Mouse (Mus musculus) heart, embryonic 12.5 days (tissue): ENCODE data around the gene Farp2. TPM values are rescaled to one million over a fixed set of nuclear protein-coding genes. Genes with fewer than 3 reads are reported as not detected.
"Not testable (repeated sequence)": the region's sequence is repeated elsewhere in the genome, so short reads cannot be mapped to it uniquely, and the experiment has no call there.

Source experiments
- ATAC-seq: fragments of 200-750 bp; cut with Nextera tagmentation; 2 replicates; pipeline ENCODE4 v1.8.0; 2017; ENCODE audit warnings: moderate TSS enrichment, moderate library complexity; ENCODE audit not compliant: insufficient number of reproducible peaks, low FRiP score
- H3K27ac ChIP-seq: fragments of 300-500 bp; sonication (generic); 2 replicates; pipeline ENCODE4 v1.5.1; 2016; ENCODE audit warnings: mild to moderate bottlenecking, moderate library complexity; ENCODE audit not compliant: poor library complexity, severe bottlenecking
- H3K27me3 ChIP-seq: fragments of 300-500 bp; sonication (generic); replicated peaks from 2 replicates; pipeline ENCODE4 v1.6.1; 2016; ENCODE audit warnings: mild to moderate bottlenecking, moderate library complexity
- H3K36me3 ChIP-seq: fragments of 300-500 bp; sonication (generic); 2 replicates; pipeline ENCODE4 v1.6.1; 2016; ENCODE audit warnings: mild to moderate bottlenecking, moderate library complexity
- H3K4me1 ChIP-seq: fragments of 300-500 bp; sonication (generic); replicated peaks from 2 replicates; pipeline ENCODE4 v1.6.1; 2016; ENCODE audit warnings: mild to moderate bottlenecking
- H3K4me2 ChIP-seq: fragments of 300-500 bp; sonication (generic); 2 replicates; pipeline ENCODE4 v1.6.1; 2016; ENCODE audit warnings: mild to moderate bottlenecking, moderate library complexity
- H3K4me3 ChIP-seq: fragments of 300-500 bp; sonication (generic); 2 replicates; pipeline ENCODE4 v1.5.1; 2016; ENCODE audit warnings: mild to moderate bottlenecking
- H3K9ac ChIP-seq: fragments of 300-500 bp; sonication (generic); 2 replicates; pipeline ENCODE4 v1.6.1; 2016; ENCODE audit warnings: mild to moderate bottlenecking, moderate library complexity
- H3K9me3 ChIP-seq: fragments of 300-500 bp; sonication (generic); replicated peaks from 2 replicates; pipeline ENCODE4 v1.6.1; 2016; ENCODE audit warnings: mild to moderate bottlenecking, moderate library complexity
- WGBS: fragments of 180-500 bp; shearing (Covaris S2); methylation state at CpG from one replicate; pipeline ENCODE4 v1.1.7; 2016; 5-methylcytosine and 5-hydroxymethylcytosine counted together
- polyA plus RNA-seq: library from polyadenylated mRNA; unstranded; fragments of >200 nt; fragmentation: Nextera tagmentation; extraction: Ambion mirVana; gene quantifications from 2 replicates; pipeline ENCODE4 v1.2.1, GENCODE M21; 2016

Farp2 gene
- polyA plus RNA-seq, 1 experiment from 2014 or later: 4.2 TPM

- Histone ChIP-seq H3K4me3 (peak overlapping the region; percentile 87), H3K9me3 (no peaks in the 10 kb centered on the region), H3K27me3 (no peaks in the 10 kb centered on the region), H3K4me1 (peaks cover 27% of the 10 kb centered on the region), H3K36me3 (peaks cover 9% of the 10 kb centered on the region), H3K4me2 (peak overlapping the region; percentile 91), H3K27ac (peak overlapping the region; percentile 87), H3K9ac (peak overlapping the region; percentile 96)
- under 1% methylated on average over 44 of the region's 44 CpGs for WGBS
- peak; percentile 97 for ATAC-seq
Observed at GRCm38 (mm10) chr1:93635580-93636192, 123.8 kb downstream of the Farp2 start.

GRCm38 (mm10) chr1:93636211-93636897 lies 124.5 kb downstream of the Farp2 start:
- H3K9ac ChIP-seq: peak overlapping the region; percentile 64
- H3K4me2 ChIP-seq: peak overlapping the region; percentile 78
- peak overlapping the region; percentile 87 for H3K4me3 ChIP-seq
- H3K4me1 ChIP-seq: peaks cover 22% of the 10 kb centered on the region
- WGBS: 25% methylated on average over 7 of the region's 7 CpGs
- no peaks in the 10 kb centered on the region for H3K27me3 ChIP-seq
- peak; percentile 34; the same call in 1 of the 2 replicates for ATAC-seq
- peaks cover 8% of the 10 kb centered on the region for H3K36me3 ChIP-seq
- H3K27ac ChIP-seq: peak overlapping the region; percentile 67
- no peaks in the 10 kb centered on the region for H3K9me3 ChIP-seq

GRCm38 (mm10) chr1:93641978-93642377 lies 130.1 kb downstream of the Farp2 start:
- ATAC-seq: no peak
- H3K9ac ChIP-seq: no peak overlapping the region
- no peak overlapping the region for H3K27ac ChIP-seq
- no peak overlapping the region for H3K4me3 ChIP-seq
- H3K9me3 ChIP-seq: no peaks in the 10 kb centered on the region
- H3K27me3 ChIP-seq: no peaks in the 10 kb centered on the region
- WGBS: 73% methylated on average over 2 of the region's 2 CpGs
- H3K36me3 ChIP-seq: no peaks in the 10 kb centered on the region
- no peak overlapping the region for H3K4me2 ChIP-seq
- H3K4me1 ChIP-seq: no peaks in the 10 kb centered on the region

DNA sequence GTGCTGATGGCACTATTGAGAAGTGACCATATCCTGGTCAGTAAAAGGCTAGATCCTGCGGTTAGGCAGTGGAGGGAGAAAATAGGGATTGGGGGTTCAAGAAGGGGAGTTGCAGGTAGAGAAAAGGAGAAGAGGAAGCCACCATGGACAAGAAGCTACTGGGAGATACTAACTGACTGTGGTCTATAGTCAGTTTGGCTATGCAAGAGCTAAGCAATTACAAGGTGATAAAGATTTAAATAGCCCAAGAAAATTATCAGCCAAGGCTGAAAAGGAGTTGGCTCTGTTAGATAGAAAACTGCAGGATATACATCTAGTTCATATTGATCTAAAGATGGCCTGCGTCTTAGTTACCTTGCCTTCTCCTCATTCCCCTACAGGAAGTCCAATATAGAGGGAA lies 130.8 kb downstream of the Farp2 start:
- 87% methylated on average over 2 of the region's 2 CpGs for WGBS

DNA sequence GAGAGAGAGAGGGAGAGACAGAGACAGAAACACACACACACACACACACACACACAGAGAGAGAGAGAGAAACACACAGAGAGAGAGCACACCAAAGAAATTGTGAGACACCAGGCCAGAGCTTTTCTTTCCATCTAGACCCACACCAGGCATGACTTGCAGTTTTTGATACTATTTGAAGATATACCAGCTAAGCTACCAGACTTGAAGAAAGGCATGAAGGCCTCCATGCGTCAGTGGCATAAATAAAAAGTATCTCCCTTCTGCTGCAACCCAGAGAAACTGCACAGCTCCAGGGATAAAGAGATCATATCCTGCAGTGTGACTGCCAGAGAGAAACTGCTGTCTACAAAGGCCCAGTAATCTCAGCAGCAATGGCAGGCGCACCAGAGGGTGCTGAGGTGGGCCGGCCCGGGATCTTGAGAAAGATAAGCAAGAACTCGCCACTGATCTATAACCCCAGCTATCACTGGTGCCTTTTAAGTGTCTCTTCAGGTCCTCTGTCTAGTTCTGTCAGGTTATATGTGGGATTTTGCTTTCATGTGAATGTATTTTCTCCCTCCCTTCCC lies 137.8 kb downstream of the Farp2 start:
- 0 out of 2 replicates have a peak overlapping the region, but pooled peaks have one; percentile 8 for H3K27ac ChIP-seq
- H3K9me3 ChIP-seq: 0 out of 2 replicates have a peak, but pooled peaks cover 3% of the 10 kb centered on the region
- no peaks in the 10 kb centered on the region for H3K27me3 ChIP-seq
- H3K9ac ChIP-seq: no peak overlapping the region
- 53% methylated on average over 5 of the region's 5 CpGs for WGBS
- H3K4me2 ChIP-seq: no peak overlapping the region
- H3K36me3 ChIP-seq: no peaks in the 10 kb centered on the region
- peaks cover 2% of the 10 kb centered on the region; the same call in 1 of the 2 replicates for H3K4me1 ChIP-seq
- no peak for ATAC-seq
- H3K4me3 ChIP-seq: no peak overlapping the region

More for the DNA sequence above, 130.8 kb downstream of the Farp2 start:
- Histone ChIP-seq H3K4me3 (no peak overlapping the region), H3K27me3 (no peaks in the 10 kb centered on the region), H3K4me1 (no peaks in the 10 kb centered on the region), H3K36me3 (no peaks in the 10 kb centered on the region), H3K4me2 (no peak overlapping the region), H3K9ac (no peak overlapping the region), H3K27ac (no peak overlapping the region), H3K9me3 (no peaks in the 10 kb centered on the region)
- ATAC-seq: no peak

- no peak overlapping the region for H3K4me3 ChIP-seq
- ATAC-seq: no peak
- no peak overlapping the region for H3K4me2 ChIP-seq
- H3K9ac ChIP-seq: no peak overlapping the region
- H3K36me3 ChIP-seq: no peaks in the 10 kb centered on the region
- no peak overlapping the region for H3K27ac ChIP-seq
- no peaks in the 10 kb centered on the region for H3K27me3 ChIP-seq
- peaks cover 7% of the 10 kb centered on the region; the same call in 1 of the 2 replicates for H3K4me1 ChIP-seq
- WGBS: 35% methylated on average over 2 of the region's 2 CpGs
- H3K9me3 ChIP-seq: 0 out of 2 replicates have a peak, but pooled peaks cover 3% of the 10 kb centered on the region
Observed at GRCm38 (mm10) chr1:93654275-93654674, 142.4 kb downstream of the Farp2 start.

DNA sequence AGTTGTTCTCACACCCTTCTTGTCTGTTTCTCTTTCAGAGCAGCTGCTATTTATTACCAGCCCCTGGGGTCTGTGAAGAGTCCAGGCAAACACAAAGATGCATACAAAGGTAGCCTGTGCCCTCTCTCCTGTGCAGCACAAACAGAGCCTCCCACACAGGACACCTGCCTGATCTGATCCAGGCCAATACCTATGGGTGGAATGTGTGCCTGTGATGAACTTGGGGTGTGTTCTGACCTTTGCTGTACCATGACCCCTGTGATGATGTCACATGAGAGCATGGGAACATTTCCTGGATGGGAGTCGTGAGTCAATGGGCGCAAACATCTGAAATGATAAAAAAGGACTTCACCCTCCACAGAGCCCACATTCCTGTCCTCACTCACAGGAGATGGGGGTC lies 142.9 kb downstream of the Farp2 start:
- ATAC-seq: no peak
- 50% methylated on average over 2 of the region's 2 CpGs for WGBS

DNA sequence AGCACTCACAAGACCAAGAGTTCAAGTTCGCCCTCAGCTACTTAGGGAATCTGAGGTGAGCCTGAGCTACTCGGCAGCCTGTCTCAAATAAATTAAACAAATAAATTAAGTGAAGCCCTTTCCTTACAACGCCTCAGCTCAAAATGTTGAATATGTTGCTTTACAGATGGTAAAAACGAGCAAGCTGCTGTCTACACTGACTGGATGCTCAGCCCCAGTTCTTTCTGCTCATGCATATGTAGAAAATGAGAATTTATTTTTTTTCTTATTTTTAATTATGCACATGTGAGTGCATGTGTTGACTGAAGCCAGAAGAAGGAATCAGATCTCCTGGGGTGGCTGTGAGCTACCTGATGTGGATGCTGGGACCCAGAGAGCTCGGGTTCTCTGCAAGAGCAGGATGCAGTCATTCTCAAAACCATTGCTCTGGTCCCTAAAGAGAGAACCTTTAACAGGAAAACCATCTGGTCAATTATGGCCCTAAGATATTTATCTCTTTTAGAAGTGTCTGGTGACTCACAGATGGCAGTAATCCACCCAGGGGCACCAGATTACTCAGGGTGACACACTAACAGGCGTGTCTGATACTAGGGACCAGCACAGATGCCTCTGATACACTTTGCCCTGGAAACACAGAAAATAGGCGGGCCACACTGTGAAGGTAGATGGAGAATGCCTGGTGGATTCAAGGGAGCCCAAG lies 144.6 kb downstream of the Farp2 start:
- peaks cover 7% of the 10 kb centered on the region; the same call in 1 of the 2 replicates for H3K4me1 ChIP-seq
- H3K9me3 ChIP-seq: 0 out of 2 replicates have a peak, but pooled peaks cover 3% of the 10 kb centered on the region
- no peaks in the 10 kb centered on the region for H3K36me3 ChIP-seq
- H3K27me3 ChIP-seq: no peaks in the 10 kb centered on the region
- no peak overlapping the region for H3K4me2 ChIP-seq
- no peak for ATAC-seq
- WGBS: 72% methylated on average over 7 of the region's 7 CpGs
- H3K27ac ChIP-seq: no peak overlapping the region
- no peak overlapping the region for H3K4me3 ChIP-seq
- H3K9ac ChIP-seq: no peak overlapping the region

More for the DNA sequence above, 142.9 kb downstream of the Farp2 start:
- no peaks in the 10 kb centered on the region for H3K36me3 ChIP-seq
- no peaks in the 10 kb centered on the region for H3K27me3 ChIP-seq
- 0 out of 2 replicates have a peak, but pooled peaks cover 3% of the 10 kb centered on the region for H3K9me3 ChIP-seq
- peaks cover 7% of the 10 kb centered on the region; the same call in 1 of the 2 replicates for H3K4me1 ChIP-seq
- H3K4me3 ChIP-seq: no peak overlapping the region
- no peak overlapping the region for H3K4me2 ChIP-seq
- no peak overlapping the region for H3K27ac ChIP-seq
- no peak overlapping the region for H3K9ac ChIP-seq

DNA sequence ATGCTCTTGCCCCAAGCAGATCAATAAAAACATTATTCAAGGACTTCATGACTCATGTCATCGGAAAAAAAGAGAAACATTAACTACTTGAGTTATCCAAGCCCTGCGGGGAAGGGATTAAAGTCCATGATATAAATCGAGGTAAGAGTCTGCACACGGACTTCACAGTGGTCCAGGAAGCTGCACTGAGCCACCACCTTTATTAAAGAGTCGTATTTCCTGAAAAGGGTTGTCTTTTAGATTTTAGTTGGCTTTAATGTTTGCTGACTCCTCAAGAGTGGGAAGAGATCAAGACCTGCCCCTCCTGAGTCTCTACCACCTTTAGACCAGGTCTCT lies 145.1 kb downstream of the Farp2 start:
- Histone ChIP-seq H3K9me3 (0 out of 2 replicates have a peak, but pooled peaks cover under 1% of the 10 kb centered on the region), H3K4me2 (no peak overlapping the region), H3K4me3 (no peak overlapping the region), H3K4me1 (peaks cover 7% of the 10 kb centered on the region; the same call in 1 of the 2 replicates), H3K27ac (no peak overlapping the region), H3K36me3 (no peaks in the 10 kb centered on the region), H3K27me3 (no peaks in the 10 kb centered on the region), H3K9ac (no peak overlapping the region)
- whole genome bisulfite sequencing: 74% methylated on average over 5 of the region's 5 CpGs
- no peak for ATAC-seq

- not testable (repeated sequence) for H3K9me3 ChIP-seq, ATAC-seq, H3K4me1 ChIP-seq
Observed at GRCm38 (mm10) chr1:93658559-93658958, 146.7 kb downstream of the Farp2 start, which contains the start of gene Stk25. Stk25 (minus strand) TSS chr1:93658659.

More at GRCm38 (mm10) chr1:93658559-93658958, 146.7 kb downstream of the Farp2 start, which contains the start of gene Stk25:
- H3K4me3 ChIP-seq, H3K36me3 ChIP-seq, H3K27me3 ChIP-seq, H3K27ac ChIP-seq, H3K4me2 ChIP-seq, H3K9ac ChIP-seq: not testable (repeated sequence)
